Mouse (Mus musculus) 3134 (cell line): ENCODE measurements around the gene Olfr739.

Source experiments
- DNase-seq: peaks from one replicate; pipeline ENCODE4 v3.0.0-alpha.2; 2011; ENCODE audit warnings: low spot score; ENCODE audit not compliant: insufficient read length; ENCODE audit errors: extremely low read depth

Olfr739 gene

GRCm38 (mm10) chr14:50418326-50418725 is at the start of gene Olfr739:
TSS of gene Olfr739 (plus strand) at chr14:50418626.
- no peak for DNase-seq

- no peak for DNase-seq
Measured at GRCm38 (mm10) chr14:50380863-50381262, 37.6 kb upstream of the Olfr739 start, which contains the start of gene Olfr736. TSS of gene Olfr736 (plus strand) at chr14:50381163.

- DNase-seq, result no peak
Measured at GRCm38 (mm10) chr14:50407268-50407667, 11.2 kb upstream of the Olfr739 start, which contains the start of gene Olfr738. TSS of gene Olfr738 (plus strand) at chr14:50407568.

- no peak for DNase-seq
Measured at GRCm38 (mm10) chr14:50445245-50445644, 26.8 kb downstream of the Olfr739 start, which contains the start of gene Olfr740. TSS of gene Olfr740 (plus strand) at chr14:50445545.

- DNase-seq, result no peak
Measured at GRCm38 (mm10) chr14:50472438-50472837, 54.0 kb downstream of the Olfr739 start, which contains the start of gene Olfr741. TSS of gene Olfr741 (plus strand) at chr14:50472738.
